Mouse (Mus musculus) adrenal gland, adult (tissue): Measurements from ENCODE around the gene 9930022D16Rik.

Experiments
- DNase-seq, 2 experiments: peaks; one replicate each; pipeline ENCODE4 v3.0.0; 2022 to 2023; ENCODE audit warnings: low spot score in 1 of 2; ENCODE audit not compliant: inconsistent age in 2 of 2

The 9930022D16Rik gene

DNA sequence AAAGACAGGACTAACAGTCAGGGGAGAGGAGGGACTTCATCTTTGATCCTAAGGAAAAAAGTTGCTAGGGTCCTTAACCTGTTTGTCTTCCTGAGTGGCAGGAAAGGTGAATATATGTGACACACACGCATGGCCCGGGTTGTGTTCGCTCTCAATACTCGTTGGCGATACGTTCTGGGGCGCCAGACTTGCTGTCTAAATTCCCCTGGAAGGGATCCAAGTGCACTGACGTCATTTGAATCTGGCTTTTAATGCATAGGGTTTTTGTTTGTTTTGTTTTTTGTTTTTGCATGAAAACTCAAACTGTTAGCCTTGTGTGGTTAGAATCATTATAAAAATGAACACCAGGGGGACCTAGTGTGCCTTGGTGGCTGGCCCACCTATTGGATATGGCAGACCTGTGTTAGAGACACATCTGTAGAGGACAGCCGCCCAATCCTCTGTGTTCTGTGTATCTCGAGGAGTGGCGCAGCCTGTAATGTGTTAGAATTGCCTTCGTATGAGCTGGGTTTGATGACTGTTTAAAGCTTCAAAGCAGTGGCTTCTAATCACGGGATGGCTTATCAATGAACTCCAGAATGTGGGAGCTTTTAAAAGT, 31.8 kb downstream of the 9930022D16Rik start:
- DNase-seq = peak in 1 of 2 experiments; percentile 77

DNA sequence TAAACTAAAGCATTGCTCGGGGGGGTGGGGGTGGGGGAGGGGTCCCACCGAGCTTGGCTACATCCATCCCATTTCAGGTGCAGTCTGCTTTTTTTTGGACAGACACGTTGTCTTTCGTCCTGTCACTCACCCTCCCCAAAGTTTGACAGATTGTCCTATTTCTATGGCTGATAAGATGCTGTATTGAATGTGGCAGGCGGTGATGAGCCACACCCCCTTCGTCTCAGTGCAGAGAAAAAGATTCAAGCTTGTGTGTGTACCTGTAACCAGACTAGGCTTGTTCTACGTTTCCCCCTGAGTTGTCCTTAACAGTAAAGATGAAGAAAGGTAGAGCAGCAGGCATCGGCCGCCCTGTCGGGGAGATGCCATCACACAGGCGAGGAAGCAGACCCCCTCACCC, 37.5 kb downstream of the 9930022D16Rik start:
- DNase-seq = no peak

DNA sequence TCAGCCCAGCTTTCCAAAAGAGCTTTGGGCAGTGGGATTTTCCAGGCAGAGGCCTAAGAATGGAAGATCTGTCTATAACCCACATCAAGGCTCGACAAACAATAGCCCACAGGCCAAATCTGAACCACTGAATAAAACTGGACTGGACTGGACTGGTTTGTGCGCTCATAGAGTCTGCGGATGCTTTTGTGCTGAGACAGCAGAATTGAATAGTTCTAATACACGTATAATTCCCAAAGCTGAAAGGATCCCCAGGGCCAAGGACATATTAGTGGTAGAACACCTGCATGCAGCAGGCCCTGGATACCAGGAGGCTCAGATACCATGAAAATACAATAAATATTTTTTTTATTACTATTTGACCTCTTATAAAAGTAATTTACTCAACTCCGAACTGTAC, 42.5 kb downstream of the 9930022D16Rik start:
- no peak for DNase-seq

DNA sequence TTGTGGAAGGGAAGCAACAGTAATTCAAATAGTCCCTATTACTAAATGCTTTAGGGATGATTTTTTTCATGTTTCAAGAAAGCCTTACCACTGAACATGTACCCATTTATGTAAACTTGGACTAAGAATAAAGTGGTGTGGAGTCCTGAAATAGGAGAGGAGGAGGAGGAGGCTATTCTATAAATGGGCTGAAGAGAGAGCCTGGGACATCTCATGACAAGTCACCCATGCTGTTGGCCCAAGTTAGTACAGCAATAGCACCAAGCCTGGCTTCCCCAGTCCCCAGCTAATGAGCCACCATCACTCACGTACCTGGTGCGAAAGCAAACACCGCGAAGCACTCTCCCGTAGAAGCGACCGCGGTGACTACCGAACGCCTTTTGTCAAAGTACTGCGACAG, 44.4 kb downstream of the 9930022D16Rik start:
- DNase-seq = no peak

DNA sequence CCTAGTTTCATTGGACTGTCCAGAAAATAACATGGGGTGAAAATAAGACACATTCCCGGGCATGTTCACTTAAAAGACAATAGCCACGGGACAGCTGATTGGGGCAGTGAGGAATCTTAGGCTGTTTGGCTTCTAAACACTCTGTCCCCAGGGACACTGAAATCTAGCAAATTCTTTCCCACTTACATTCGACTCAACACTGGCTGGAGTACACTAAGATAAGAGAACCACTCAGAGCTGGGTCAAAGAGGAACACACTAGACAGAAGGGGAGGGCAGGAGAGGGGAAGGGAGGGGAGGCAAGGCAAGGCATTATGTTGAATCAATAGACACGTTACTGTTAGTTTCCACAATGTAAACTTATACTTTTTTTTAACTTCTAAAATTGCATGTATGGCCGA, 46.9 kb downstream of the 9930022D16Rik start:
- DNase-seq = no peak

DNA sequence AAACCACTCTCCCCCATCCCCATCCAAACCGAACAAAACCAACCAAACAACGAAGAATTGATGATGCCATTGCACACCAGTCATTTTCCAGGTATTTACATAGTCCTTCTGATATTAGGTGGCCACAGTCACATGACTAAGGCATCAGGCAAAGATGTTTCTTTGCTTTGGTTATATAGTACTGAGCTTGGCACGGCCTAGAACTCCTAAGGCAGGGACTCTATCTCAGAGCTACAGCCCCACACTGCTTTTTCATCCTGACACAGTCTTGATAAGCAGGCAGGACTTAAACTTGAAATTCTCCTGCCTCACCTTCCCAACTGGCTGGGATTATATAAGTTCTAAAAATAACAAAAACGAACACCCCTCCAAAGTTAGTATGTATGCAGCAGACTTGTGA, 51.4 kb downstream of the 9930022D16Rik start:
- no peak for DNase-seq

DNA sequence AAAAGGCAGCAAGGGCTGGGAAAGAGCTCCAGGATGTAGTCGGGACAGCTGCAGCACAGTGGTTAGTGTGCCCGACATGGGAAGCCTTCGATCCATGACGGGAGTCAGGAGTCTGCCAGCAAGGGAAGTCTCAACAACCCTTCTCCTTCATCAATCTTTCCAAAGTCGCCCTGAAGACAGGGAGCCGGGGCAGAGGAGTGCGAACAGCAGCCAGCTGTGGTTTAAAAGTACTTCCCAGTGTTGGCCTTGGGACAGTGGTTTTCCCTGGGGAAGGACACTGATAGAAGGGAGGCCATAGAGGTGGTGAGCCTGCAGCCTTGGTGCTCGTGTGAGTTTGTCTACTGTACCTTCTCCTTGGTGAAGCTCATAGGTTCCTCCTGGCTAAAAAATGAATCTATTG, 53.3 kb downstream of the 9930022D16Rik start:
- no peak for DNase-seq

DNA sequence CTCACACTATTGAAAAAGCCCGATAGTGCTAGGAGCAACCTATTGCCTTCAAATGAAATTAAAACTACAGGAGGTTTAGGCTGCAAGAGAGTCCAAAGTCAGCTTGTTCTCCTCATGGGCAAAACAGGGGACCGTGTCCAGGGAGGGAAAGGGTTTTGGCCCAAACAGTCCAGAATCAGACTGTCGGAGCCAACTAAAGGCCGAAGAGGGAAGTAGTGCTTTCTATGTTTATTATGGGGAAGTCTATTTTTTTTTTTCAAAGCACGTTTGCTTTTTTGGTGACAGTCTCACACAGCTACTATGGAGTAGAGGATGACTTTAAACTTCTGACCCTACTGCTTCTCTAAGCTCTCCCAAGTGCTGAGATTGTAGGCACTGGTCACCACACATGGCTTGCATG, 54.4 kb downstream of the 9930022D16Rik start:
- no peak for DNase-seq
